Mouse (Mus musculus) lung, postnatal 0 days (tissue): ENCODE measurements around the gene 6820408C15Rik.

Experiments used
- CTCF ChIP-seq: IDR thresholded peaks from 2 replicates; pipeline ENCODE4 v1.5.1; 2016; ENCODE audit warnings: antibody characterized with exemption, mild to moderate bottlenecking
- EP300 ChIP-seq: IDR thresholded peaks from 2 replicates; pipeline ENCODE4 v1.6.1; 2016; ENCODE audit warnings: antibody characterized with exemption, mild to moderate bottlenecking, control low read depth

GRCm38 (mm10) chr2:152411471-152411870, 3.9 kb upstream of the 6820408C15Rik start:
- no peak for TF ChIP-seq CTCF
- TF ChIP-seq EP300 = no peak
